Mouse (Mus musculus): ENCODE results near the gene Cotl1.

Gene Cotl1

DNA sequence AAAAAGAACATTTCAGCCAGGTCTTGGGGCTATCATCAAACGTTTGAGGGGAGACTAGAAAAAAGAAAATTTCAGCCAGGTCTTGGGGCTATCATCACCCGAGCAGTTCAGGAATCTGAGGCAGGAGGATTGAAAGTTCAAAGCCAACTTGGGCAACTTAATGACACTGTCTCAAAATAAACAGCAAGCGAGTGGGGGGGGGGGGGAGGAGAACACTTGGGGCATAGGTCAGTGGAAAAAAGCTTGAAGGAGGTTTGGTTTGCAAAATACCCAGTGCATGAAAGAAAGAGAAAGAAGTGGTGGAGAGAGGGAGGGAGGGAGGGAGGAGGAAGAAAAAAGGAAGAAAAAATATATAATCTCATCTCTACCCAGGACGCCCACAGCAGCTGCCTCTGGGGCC lies 53.0 kb downstream of the Cotl1 start:
- no peak for DNase-seq (ENCODE audit: low read depth, low spot score)

GRCm38 (mm10) chr8:119786871-119787270 lies 53.5 kb downstream of the Cotl1 start:
- no peak for DNase-seq (ENCODE audit: low read depth, low spot score)

DNA sequence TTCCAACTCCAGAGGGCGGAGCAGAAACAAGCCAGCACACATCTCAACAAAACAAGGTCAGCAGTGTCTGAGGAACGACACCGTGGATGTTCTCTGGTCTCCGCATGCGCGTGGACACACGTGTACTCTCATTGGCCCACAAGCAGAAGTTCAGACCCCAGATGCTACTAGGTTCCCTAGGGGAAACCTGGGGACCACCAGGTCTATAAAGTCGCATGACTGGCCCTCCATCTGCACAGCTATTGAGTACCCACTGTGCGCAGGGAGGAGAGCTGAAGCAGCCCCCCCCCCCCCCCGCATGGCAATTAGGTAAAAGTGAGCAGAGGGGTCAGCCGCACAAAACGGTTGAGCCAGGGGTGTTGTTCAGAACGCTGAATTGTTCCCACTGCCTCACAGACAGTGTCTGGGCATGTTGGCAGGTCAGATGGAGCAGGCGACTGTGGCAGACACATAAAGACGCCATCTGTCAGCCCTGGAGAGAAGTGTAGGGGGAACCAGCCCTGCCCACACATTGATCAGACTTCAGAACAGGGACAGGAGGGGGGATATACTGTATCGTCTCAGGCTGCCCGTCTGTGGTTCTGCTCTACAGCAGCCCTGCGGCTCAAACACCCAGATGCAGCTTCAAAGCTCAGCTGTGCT lies 54.5 kb downstream of the Cotl1 start:
- DNase-seq (ENCODE audit: low read depth, low spot score), result no peak

DNA sequence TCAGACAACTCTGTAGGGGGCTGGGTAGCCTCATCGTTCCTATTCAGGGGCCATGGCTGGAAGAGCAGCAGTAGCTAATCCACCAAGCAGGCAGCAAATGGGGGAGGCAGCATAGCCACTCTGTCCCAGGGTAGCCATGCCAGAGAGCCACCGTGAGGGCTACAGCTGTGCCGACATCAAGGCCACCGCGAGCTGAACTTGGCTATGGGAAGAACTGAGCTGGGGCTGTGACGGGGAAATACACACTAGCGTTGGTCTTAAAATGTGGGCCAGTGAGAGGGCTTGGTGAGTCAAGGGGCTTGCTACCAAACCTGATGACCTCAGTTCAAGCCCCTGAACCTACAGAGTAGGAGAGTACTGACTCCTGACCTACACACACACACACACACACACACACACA lies 55.7 kb downstream of the Cotl1 start:
- no peak for DNase-seq (ENCODE audit: low read depth, low spot score)

DNA sequence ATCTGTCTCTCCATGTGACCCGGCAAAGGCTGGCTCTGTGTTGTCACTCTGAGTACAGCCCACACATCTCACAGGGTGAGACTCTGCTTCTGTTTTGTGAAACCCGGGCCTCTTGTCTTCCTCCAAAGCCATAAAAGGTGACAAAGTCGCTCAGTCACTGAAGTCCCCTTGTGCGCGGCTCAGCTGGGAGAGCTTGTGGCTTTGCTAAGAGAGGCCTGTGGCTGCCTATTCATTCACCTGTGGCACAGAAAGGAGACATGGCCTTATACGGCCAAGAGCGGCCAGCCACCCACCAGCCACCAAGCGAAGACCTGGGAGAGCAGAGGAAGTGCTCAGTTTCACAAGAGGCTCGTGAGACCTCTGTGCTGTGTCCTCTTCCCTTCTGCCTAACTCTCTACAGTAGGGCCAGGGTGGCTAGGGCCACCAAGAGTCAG lies 56.2 kb downstream of the Cotl1 start:
- DNase-seq (ENCODE audit: low read depth, low spot score), result no peak

- no peak for DNase-seq (ENCODE audit: low read depth, low spot score)
Observed at GRCm38 (mm10) chr8:119783579-119783978, 56.8 kb downstream of the Cotl1 start.

DNA sequence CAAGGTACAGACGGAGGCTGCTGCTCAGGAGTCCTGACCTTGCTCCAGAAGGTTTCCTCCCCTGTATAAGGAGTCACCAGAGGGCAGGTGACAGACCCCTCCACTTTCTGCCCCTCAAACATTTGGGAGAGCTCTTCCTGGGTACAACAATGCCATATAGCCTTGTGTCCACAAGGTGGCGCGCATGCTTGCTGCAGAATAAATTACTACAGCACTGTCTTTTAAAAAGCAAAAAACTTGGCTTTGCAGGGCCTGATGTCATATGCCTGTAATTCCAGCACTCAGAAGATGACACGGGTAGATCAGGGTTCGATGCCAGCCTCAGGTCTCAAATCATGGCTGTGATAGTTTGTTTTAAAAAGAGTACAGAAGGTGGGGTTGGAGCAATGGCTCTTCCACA lies 57.6 kb downstream of the Cotl1 start:
- DNase-seq (ENCODE audit: low read depth, low spot score), result peak; percentile 87

DNA sequence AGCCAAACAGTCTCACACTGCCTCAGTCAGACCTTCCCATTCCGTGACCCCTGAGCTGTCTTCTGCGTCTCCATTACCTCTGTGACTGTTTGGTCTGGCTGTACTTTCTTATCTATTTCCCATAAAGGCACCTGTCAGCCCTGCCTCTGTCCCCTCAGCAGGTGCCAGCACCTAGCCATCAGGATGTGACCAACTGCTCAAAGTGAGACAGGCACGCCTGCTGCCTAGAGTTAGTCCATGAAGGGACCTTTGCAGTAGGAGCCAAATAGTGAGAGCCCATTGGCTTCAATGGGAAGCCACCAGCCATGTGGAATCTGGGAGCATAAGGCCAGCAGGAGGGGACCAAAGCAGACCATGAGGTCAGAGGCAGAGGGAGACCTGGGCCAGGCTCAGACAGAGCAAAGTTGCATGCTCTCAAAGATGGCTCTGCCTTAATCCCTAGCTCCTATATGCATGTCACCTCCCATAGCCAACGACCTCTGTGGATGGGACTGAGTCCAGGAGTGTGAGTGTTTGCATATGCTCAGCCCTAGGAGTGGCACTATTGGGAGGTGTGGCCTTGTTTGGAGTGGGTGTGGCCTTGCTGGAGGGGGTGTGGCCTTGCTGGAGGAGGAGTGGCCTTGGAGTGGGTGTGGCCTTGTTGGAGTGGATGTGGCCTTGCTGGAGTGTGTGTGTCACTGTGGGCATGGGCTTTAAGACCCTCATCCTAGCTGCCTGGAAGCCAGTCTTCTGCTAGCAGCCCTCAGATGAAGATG lies 59.1 kb downstream of the Cotl1 start:
- DNase-seq (ENCODE audit: low read depth, low spot score), result no peak

GRCm38 (mm10) chr8:119780402-119781049 lies 59.8 kb downstream of the Cotl1 start:
- no peak for DNase-seq (ENCODE audit: low read depth, low spot score)

DNA sequence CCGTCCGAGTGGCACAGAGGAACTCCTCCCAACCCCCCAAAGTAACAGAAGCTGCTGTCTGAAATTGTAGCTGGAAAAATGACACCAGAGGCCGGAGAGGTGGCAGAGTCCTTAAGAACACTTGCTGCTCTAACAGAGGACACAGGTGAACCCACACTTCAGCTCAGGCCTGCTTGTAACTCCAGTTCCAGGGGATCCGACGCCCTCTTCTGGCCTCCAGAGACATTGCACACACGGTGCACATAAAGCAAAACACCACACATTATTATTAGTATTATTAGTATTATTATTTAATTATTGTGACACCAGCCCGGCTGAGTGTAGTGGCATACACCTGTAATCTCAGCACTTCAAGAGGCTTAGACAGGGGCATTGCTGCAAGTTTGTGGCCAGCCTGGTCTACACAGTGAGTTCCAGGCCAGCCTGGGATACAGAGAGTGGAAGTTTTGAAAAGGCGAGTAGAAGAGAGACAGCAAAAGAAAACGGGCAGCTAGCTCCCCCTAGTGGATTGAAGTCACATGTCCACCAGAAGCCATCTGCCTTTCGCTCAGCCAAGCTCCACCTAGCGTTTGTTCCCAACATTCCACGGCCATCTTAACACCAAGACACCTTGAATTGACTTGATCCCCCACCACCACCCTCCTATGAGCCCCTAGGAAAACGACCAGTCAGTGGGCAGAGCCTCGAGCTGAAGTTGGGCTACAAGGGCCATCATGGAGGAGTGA lies 61.2 kb downstream of the Cotl1 start:
- DNase-seq (ENCODE audit: low read depth, low spot score), result peak; percentile 91

GRCm38 (mm10) chr8:119778263-119778662 lies 62.1 kb downstream of the Cotl1 start, which contains the start of gene Tldc1:
TSS of gene Tldc1 (minus strand) at chr8:119778416.
- peak; percentile 99 for DNase-seq (ENCODE audit: low read depth, low spot score)

DNA sequence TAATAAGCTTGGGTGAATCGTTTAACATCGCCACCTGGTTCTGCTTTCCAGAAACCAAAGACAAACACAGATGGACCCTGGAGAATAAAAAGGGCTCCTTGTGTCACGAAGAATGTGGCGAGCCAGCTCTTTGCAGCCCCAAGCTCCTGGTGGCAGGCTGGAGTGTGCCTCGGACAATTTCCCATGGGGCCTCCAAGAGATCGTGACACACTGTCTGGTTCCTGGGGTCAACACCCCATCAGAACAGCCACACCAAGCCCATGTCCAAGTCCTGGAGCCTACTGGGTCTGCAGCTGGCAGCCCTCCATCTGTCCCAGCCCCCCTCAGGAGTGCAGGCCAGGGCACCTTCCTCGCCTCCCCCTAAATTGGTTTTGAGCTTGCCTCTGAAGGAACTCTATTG lies 62.6 kb downstream of the Cotl1 start:
- peak; percentile 31 for DNase-seq (ENCODE audit: low read depth, low spot score)

DNA sequence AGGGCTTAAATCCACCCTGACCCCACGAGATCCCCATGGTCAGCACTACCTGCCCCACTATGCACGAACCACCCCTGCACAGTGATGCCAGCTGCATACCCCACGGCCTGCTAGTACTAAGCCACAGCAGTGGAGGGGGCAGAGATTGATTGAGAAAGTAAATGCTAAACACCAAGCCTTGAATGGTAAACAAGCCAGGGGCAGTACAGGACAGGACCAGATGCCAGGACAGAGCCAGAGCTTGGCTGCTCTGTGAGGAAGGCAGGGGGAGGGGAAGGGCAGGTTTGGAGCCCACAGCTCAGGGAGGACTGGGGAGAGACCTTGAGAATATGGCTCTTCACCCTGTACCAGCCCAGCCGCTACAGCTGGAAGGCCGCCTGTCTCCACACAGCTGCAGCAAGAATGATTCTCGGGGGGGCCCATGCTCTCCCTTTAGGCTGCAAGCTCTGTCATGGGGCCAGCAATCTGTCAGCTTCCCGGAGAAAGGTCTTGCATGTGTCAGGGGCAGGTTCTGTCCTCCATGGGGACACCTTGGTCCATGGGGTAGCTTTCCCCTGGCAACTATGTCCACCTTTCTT lies 63.6 kb downstream of the Cotl1 start:
- no peak for DNase-seq (ENCODE audit: low read depth, low spot score)

- no peak for DNase-seq (ENCODE audit: low read depth, low spot score)
Observed at GRCm38 (mm10) chr8:119765761-119766444, 74.4 kb downstream of the Cotl1 start.

- DNase-seq (ENCODE audit: low read depth, low spot score), result no peak
Observed at GRCm38 (mm10) chr8:119765311-119765710, 75.0 kb downstream of the Cotl1 start.

- DNase-seq (ENCODE audit: low read depth, low spot score), result no peak
Observed at GRCm38 (mm10) chr8:119762226-119763220, 77.8 kb downstream of the Cotl1 start.

DNA sequence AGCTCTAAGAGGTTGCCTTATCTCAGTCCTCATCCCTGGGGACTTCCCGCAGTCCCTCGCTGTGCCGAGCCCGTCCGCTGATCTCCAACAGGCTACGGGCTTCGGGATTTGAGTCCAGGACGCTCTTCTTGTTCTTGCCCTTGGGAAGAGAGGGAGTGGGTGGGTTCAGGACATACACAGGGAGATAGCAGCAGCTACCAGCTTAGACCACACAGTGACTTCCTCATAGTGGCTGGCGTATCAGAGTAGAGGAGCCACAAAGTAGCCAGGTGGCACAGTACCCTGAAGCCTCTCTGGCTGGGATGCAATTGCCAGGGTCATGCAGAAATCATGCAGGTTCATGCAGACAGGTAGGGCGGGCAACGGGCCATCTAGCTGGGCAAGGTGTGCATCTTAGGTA lies 78.7 kb downstream of the Cotl1 start:
- DNase-seq (ENCODE audit: low read depth, low spot score), result no peak
